Mouse (Mus musculus) midbrain, embryonic 12.5 days (tissue): ENCODE results near the gene Cx3cr1. TPM values are rescaled to one million over a fixed set of nuclear protein-coding genes. Genes with fewer than 3 reads are reported as not detected.
"Not testable (repeated sequence)": the region's sequence is repeated elsewhere in the genome, so short reads cannot be mapped to it uniquely, and the experiment has no call there.

Experiments
- ATAC-seq: fragments of 200-750 bp; cut with Nextera tagmentation; 2 replicates; pipeline ENCODE4 v1.8.0; 2017; ENCODE audit warnings: low read depth, moderate TSS enrichment, moderate library complexity; ENCODE audit not compliant: low FRiP score
- H3K27ac ChIP-seq: fragments of 300-500 bp; sonication (generic); replicated peaks from 2 replicates; pipeline ENCODE4 v1.5.1; 2016; ENCODE audit warnings: mild to moderate bottlenecking
- H3K27me3 ChIP-seq: fragments of 300-500 bp; sonication (generic); 2 replicates; pipeline ENCODE4 v1.6.1; 2016; ENCODE audit warnings: mild to moderate bottlenecking
- H3K36me3 ChIP-seq: fragments of 300-500 bp; sonication (generic); 2 replicates; pipeline ENCODE4 v1.6.1; 2016
- H3K4me1 ChIP-seq: fragments of 300-500 bp; sonication (generic); 2 replicates; pipeline ENCODE4 v1.6.1; 2016
- H3K4me2 ChIP-seq: fragments of 300-500 bp; sonication (generic); replicated peaks from 2 replicates; pipeline ENCODE4 v1.6.1; 2016; ENCODE audit warnings: mild to moderate bottlenecking, moderate library complexity
- H3K4me3 ChIP-seq: fragments of 300-500 bp; sonication (generic); 2 replicates; pipeline ENCODE4 v1.5.1; 2016; ENCODE audit warnings: mild to moderate bottlenecking
- H3K9ac ChIP-seq: fragments of 300-500 bp; sonication (generic); replicated peaks from 2 replicates; pipeline ENCODE4 v1.6.1; 2016; ENCODE audit warnings: mild to moderate bottlenecking, moderate library complexity
- H3K9me3 ChIP-seq: fragments of 300-500 bp; sonication (generic); 2 replicates; pipeline ENCODE4 v1.6.1; 2016; ENCODE audit warnings: mild to moderate bottlenecking
- WGBS: fragments of 180-500 bp; shearing (Covaris S2); methylation state at CpG from one replicate; pipeline ENCODE4 v1.1.7; 2016; 5-methylcytosine and 5-hydroxymethylcytosine counted together
- polyA plus RNA-seq: library from polyadenylated mRNA; unstranded; fragments of >200 nt; fragmentation: Nextera tagmentation; extraction: Ambion mirVana; gene quantifications from 2 replicates; pipeline ENCODE4 v1.2.1, GENCODE M21; 2016

Cx3cr1 gene
- polyA plus RNA-seq, 1 experiment from 2014 or later, result 7.7 TPM

- no peaks in the 10 kb centered on the region for H3K36me3 ChIP-seq
- WGBS, result 72% methylated on average over 5 of the region's 5 CpGs
- no peak overlapping the region for H3K4me2 ChIP-seq
- no peak overlapping the region for H3K9ac ChIP-seq
- no peak overlapping the region for H3K4me3 ChIP-seq
- no peak overlapping the region for H3K27ac ChIP-seq
- H3K27me3 ChIP-seq, result no peaks in the 10 kb centered on the region
- ATAC-seq, result no peak
- H3K4me1 ChIP-seq, result no peaks in the 10 kb centered on the region
- H3K9me3 ChIP-seq, result no peaks in the 10 kb centered on the region
Observed at GRCm38 (mm10) chr9:120021164-120021563, 48.5 kb downstream of the Cx3cr1 start.

DNA sequence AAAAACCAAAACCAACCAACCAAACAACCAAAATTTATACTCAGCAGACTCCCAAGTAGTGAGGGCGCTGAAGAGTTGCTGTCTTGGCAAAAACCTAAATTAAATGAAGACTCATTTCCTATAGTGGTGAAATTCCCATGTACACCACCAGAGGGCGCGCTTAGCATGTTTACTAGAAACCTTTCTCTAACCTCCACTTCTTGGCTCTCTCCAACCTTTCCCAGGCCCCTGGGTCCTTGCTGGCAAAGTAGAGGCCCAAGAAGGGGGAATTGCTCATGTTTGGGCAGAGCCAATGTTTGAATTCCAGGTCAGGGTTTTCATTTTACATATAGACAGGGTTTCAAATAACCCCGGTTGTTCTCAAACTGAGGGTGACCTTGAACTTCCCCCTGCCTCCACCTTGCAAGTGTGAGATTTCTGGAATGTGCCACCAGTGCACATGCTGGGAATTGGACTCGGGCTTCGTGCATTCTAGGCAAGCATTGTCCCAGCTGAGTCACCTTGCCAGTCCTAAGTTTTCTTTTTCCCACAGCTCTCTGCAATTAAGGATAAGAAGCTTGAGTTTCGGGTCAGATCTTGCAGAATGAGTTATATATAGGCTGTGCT is 49.3 kb downstream of the Cx3cr1 start:
- H3K4me3 ChIP-seq, result no peak overlapping the region
- no peak overlapping the region for H3K27ac ChIP-seq
- H3K4me1 ChIP-seq, result no peaks in the 10 kb centered on the region
- H3K27me3 ChIP-seq, result 0 out of 2 replicates have a peak, but pooled peaks cover 2% of the 10 kb centered on the region
- H3K36me3 ChIP-seq, result no peaks in the 10 kb centered on the region
- WGBS, result 45% methylated on average over 7 of the region's 7 CpGs
- no peaks in the 10 kb centered on the region for H3K9me3 ChIP-seq
- ATAC-seq, result no peak
- H3K4me2 ChIP-seq, result no peak overlapping the region
- no peak overlapping the region for H3K9ac ChIP-seq

DNA sequence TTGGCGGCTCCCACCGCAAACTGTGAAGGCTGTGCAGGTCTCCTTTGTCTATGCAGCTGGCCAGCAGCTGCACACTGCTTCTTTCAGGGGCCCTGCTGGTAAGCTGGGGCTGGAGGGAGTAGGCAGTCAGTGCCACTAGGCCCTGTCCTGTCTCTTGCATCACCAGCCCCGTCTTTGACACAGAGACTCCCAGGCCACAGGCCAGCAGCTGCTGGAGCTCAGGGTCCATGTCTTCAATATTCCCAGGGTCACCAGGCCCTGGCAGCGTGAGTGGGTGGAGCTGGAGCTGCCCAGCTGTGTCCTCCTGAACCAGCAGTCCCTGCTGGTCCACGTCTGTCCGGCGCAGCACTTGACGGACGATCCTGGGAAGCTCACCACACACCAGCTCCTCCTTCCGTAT is 52.7 kb downstream of the Cx3cr1 start:
- Histone ChIP-seq H3K4me2 (no peak overlapping the region), H3K27me3 (peaks cover 23% of the 10 kb centered on the region), H3K9ac (no peak overlapping the region), H3K9me3 (no peaks in the 10 kb centered on the region), H3K4me3 (no peak overlapping the region), H3K4me1 (no peaks in the 10 kb centered on the region), H3K36me3 (no peaks in the 10 kb centered on the region), H3K27ac (no peak overlapping the region)
- no peak for ATAC-seq
- 74% methylated on average over 10 of the region's 10 CpGs for WGBS

- Histone ChIP-seq H3K4me3 (no peak overlapping the region), H3K27me3 (peaks cover 26% of the 10 kb centered on the region), H3K4me1 (0 out of 2 replicates have a peak, but pooled peaks cover 4% of the 10 kb centered on the region), H3K36me3 (no peaks in the 10 kb centered on the region), H3K27ac (no peak overlapping the region), H3K9me3 (no peaks in the 10 kb centered on the region), H3K4me2 (no peak overlapping the region), H3K9ac (no peak overlapping the region)
- 69% methylated on average over 6 of the region's 6 CpGs for WGBS
- ATAC-seq, result no peak
Observed at GRCm38 (mm10) chr9:120014828-120015227, 54.9 kb downstream of the Cx3cr1 start.

DNA sequence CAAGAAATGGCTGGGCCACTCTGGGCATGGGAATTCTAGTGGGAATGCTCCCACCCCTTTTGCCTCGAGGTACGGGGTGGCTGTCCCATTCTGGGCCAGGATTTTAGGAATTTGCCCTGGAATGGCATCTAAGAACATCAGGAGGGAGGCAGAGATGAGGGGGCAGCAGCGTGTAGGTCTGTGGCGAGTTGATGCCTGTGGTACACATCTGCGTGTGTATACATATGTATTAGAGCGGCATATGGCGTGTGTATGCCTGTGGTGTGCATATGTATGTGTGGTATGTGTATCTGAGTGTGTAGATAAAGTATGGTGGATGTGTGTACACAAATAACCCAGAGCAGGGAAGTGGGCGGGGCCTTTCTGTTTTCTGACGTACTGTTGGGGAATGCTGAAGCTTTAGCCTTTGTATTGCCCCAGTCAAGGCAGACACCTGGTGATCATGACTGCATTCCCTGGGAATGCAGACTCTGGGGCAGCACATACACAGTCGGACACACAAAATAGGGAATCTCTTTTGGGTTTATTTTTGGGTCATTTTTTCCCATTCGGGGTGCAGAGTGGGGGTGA is 56.3 kb downstream of the Cx3cr1 start:
- 74% methylated on average over 11 of the region's 11 CpGs for WGBS
- no peak overlapping the region for H3K9ac ChIP-seq
- no peak overlapping the region for H3K27ac ChIP-seq
- 0 out of 2 replicates have a peak, but pooled peaks cover 4% of the 10 kb centered on the region for H3K4me1 ChIP-seq
- no peak overlapping the region for H3K4me3 ChIP-seq
- H3K9me3 ChIP-seq, result no peaks in the 10 kb centered on the region
- H3K4me2 ChIP-seq, result no peak overlapping the region
- no peak for ATAC-seq
- H3K36me3 ChIP-seq, result no peaks in the 10 kb centered on the region
- H3K27me3 ChIP-seq, result peaks cover 35% of the 10 kb centered on the region

GRCm38 (mm10) chr9:120012781-120013180 is 56.9 kb downstream of the Cx3cr1 start:
- H3K4me1 ChIP-seq, result 0 out of 2 replicates have a peak, but pooled peaks cover 4% of the 10 kb centered on the region
- H3K9ac ChIP-seq, result no peak overlapping the region
- peaks cover 35% of the 10 kb centered on the region for H3K27me3 ChIP-seq
- H3K9me3 ChIP-seq, result 0 out of 2 replicates have a peak, but pooled peaks cover 2% of the 10 kb centered on the region
- WGBS, result 90% methylated on average over 5 of the region's 5 CpGs
- H3K4me2 ChIP-seq, result no peak overlapping the region
- H3K4me3 ChIP-seq, result no peak overlapping the region
- no peaks in the 10 kb centered on the region for H3K36me3 ChIP-seq
- no peak overlapping the region for H3K27ac ChIP-seq
- no peak for ATAC-seq

DNA sequence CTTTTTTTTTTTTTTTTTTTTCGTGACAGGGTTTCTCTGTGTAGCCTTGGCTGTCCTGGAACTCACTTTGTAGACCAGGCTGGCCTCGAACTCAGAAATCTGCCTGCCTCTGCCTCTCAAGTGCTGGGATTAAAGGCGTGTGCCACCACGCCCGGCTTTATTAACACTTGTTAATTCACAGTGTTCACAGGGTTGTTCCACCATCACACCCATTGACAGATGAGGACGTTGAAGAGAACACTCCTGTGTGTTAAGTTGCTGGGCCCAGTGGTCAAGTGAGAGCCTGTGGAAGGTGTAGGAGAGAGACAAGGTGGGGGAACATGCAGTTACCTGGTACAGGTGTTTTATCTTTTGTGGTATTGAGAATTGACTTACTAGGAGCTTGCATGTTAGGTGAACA is 57.5 kb downstream of the Cx3cr1 start:
- ATAC-seq, H3K4me2 ChIP-seq, H3K4me1 ChIP-seq, H3K9me3 ChIP-seq, H3K36me3 ChIP-seq, H3K4me3 ChIP-seq, H3K27ac ChIP-seq, H3K9ac ChIP-seq: not testable (repeated sequence)
- peaks cover 35% of the 10 kb centered on the region for H3K27me3 ChIP-seq
- WGBS, result 84% methylated on average over 6 of the region's 6 CpGs

- H3K4me1 ChIP-seq, result 0 out of 2 replicates have a peak, but pooled peaks cover 4% of the 10 kb centered on the region
- under 1% methylated on average over 10 of the region's 10 CpGs for WGBS
Observed at GRCm38 (mm10) chr9:120011533-120011932, 58.1 kb downstream of the Cx3cr1 start.

DNA sequence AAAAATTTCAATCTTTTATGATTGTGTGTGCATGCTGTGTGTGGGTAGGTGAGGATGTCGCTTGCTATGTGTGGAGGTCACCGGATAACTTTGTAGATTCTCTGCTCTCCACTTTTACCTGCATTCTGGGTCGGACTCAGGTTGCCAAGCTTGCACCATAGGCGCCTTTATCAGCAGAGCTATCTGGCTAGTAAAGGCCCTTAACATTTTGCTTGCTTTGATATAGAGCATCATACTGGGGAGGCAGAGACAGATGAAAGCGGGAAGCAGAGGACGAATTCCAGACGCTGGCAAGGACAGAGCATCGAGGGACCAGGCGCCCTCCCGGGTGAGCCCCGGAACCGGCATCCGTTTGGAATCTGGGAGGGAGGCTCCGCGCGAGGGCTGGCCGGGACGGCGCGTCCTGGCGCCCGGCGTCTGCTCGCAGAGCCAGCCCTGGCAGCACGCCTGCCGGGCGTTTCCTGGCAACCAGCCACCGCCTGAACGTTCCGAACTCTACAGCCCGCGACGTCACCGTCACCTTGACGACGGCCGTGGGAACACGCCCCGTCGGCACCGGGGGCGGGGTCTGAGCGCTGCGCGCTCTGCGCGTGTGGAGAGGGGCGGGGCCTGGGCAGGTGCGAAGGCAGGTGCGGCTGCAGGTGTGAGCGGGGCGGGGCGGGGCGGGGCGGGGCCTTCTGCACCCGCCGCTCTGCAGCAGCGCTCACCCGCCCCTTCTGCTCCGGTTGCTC is 58.7 kb downstream of the Cx3cr1 start:
- peak; percentile 95 for ATAC-seq
- Histone ChIP-seq H3K4me3 (peak overlapping the region; percentile 50), H3K9ac (0 out of 2 replicates have a peak overlapping the region, but pooled peaks have one; percentile 8), H3K36me3 (no peaks in the 10 kb centered on the region), H3K27ac (peak overlapping the region; percentile 69), H3K9me3 (0 out of 2 replicates have a peak, but pooled peaks cover 3% of the 10 kb centered on the region), H3K27me3 (peaks cover 35% of the 10 kb centered on the region), H3K4me2 (peak overlapping the region; percentile 89), H3K4me1 (0 out of 2 replicates have a peak, but pooled peaks cover 4% of the 10 kb centered on the region)
- 2% methylated on average over 52 of the region's 60 CpGs for WGBS

More at GRCm38 (mm10) chr9:120011533-120011932, 58.1 kb downstream of the Cx3cr1 start:
- H3K9ac ChIP-seq, result 0 out of 2 replicates have a peak overlapping the region, but pooled peaks have one; percentile 8
- H3K4me3 ChIP-seq, result peak overlapping the region; percentile 50
- no peaks in the 10 kb centered on the region for H3K36me3 ChIP-seq
- ATAC-seq, result peak; percentile 58
- peak overlapping the region; percentile 89 for H3K4me2 ChIP-seq
- H3K9me3 ChIP-seq, result 0 out of 2 replicates have a peak, but pooled peaks cover 3% of the 10 kb centered on the region
- peaks cover 35% of the 10 kb centered on the region for H3K27me3 ChIP-seq
- peak overlapping the region; percentile 36; the same call in 1 of the 2 replicates for H3K27ac ChIP-seq

DNA sequence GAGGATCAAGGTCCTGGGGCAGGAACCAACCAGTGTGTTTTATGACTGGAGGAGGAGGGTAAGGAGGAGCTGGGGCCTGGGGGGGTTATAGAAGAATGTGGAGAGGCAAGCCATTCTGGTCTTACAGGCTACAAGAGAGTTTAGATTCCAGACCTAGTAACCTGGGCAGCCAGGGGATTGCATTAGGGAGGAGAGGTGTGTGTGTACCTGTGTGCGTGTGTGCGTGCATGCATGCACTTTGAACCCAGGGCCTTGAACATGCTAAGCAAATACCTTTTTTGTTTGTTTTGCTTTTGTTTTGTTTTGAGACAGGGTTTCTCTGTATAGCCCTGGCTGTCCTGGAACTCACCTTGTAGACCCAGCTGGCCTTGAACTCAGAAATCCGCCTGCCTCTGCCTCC is 59.8 kb downstream of the Cx3cr1 start:
- no peak overlapping the region for H3K4me2 ChIP-seq
- no peak overlapping the region for H3K27ac ChIP-seq
- no peak overlapping the region for H3K9ac ChIP-seq
- 93% methylated on average over 3 of the region's 3 CpGs for WGBS
- 0 out of 2 replicates have a peak, but pooled peaks cover 3% of the 10 kb centered on the region for H3K9me3 ChIP-seq
- H3K36me3 ChIP-seq, result no peaks in the 10 kb centered on the region
- no peak for ATAC-seq
- H3K4me1 ChIP-seq, result 0 out of 2 replicates have a peak, but pooled peaks cover 4% of the 10 kb centered on the region
- H3K27me3 ChIP-seq, result peaks cover 32% of the 10 kb centered on the region
- H3K4me3 ChIP-seq, result no peak overlapping the region

DNA sequence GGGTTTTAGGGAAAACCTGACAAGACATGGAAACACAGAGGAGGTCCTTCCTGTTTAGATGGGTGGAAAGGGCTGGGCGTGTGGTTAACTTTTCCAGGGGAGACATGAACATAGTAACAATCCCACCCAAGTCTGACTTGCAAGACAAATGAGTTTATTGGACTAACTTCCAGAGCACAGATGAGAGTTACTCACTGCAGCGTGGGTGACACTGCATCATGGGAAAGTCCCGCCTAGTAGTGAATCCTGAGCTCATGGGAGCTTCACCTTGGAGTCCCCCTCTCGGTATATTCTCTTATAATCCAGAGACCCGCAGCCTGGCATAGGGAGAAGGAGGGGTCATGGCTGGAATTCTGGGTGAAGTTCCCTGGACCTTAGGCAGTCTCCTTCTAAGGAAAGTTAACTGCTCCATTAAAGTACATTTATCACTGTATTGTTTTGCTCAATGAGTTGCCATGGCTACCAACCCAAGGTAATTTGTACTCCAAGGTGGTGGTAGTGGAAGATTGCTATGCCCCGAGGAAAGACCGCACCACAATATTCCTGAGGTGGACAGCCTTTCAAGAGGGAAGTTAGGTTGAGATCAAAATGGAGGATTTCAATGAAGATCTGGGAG is 60.3 kb downstream of the Cx3cr1 start:
- H3K27me3 ChIP-seq, result peaks cover 32% of the 10 kb centered on the region
- no peaks in the 10 kb centered on the region for H3K36me3 ChIP-seq
- ATAC-seq, result no peak
- 86% methylated on average over 7 of the region's 7 CpGs for WGBS
- H3K4me2 ChIP-seq, result no peak overlapping the region
- no peak overlapping the region for H3K27ac ChIP-seq
- no peak overlapping the region for H3K4me3 ChIP-seq
- 0 out of 2 replicates have a peak, but pooled peaks cover 4% of the 10 kb centered on the region for H3K4me1 ChIP-seq
- H3K9me3 ChIP-seq, result 0 out of 2 replicates have a peak, but pooled peaks cover 3% of the 10 kb centered on the region
- H3K9ac ChIP-seq, result no peak overlapping the region
